Mouse (Mus musculus) mouse trophoblast stem cell (cell line): Measurements from ENCODE around the gene Zan.

Experiments
- in situ Hi-C, 2 experiments: fragments of 300-500 bp; cut with MseI, MboI; formaldehyde crosslinking; loops; 2 replicates in 1 of 2; 3 replicates in 1 of 2; pipeline ENCODE4 v1.15.1; 2025

The Zan gene

DNA sequence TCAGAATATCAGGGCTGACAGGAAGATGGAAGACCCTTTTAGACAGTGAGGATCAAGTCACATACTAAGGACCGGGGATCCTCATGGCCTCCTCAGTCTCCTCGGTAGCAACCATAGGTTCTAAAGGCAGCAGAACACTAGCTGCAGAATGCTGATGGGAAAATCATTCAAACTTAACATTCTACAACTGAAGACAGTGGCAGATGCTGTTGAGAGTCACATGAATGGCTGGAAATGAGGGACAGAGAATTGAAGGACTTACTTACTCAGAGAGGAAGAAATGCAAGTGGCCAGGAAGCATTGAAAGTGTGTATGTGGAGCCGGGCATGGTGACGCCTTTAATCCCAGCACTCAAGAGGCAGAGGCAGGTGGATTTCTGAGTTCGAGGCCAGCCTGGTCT lies at the start of gene Zan:
Gene Zan, minus strand, starts transcription at position 101 of the 400 bp plus-strand sequence.
- in situ Hi-C loops = no loop called here

- in situ Hi-C loops = no loop called here
These were observed 49.5 kb upstream of the Zan start for GRCm38 (mm10) chr5:137526192-137526936.

GRCm38 (mm10) chr5:137525511-137525910 lies 48.6 kb upstream of the Zan start:
- in situ Hi-C loops = no loop called here

GRCm38 (mm10) chr5:137524671-137525070 lies 47.8 kb upstream of the Zan start:
- in situ Hi-C loops = no loop called here

- in situ Hi-C loops = no loop called here
These were observed 47.3 kb upstream of the Zan start for GRCm38 (mm10) chr5:137524251-137524515.

GRCm38 (mm10) chr5:137523396-137524250 lies 46.8 kb upstream of the Zan start:
- in situ Hi-C loops = no loop called here

GRCm38 (mm10) chr5:137522711-137523110 lies 45.8 kb upstream of the Zan start:
- in situ Hi-C loops = no loop called here

GRCm38 (mm10) chr5:137521861-137522260 lies 45.0 kb upstream of the Zan start:
- in situ Hi-C loops = no loop called here

DNA sequence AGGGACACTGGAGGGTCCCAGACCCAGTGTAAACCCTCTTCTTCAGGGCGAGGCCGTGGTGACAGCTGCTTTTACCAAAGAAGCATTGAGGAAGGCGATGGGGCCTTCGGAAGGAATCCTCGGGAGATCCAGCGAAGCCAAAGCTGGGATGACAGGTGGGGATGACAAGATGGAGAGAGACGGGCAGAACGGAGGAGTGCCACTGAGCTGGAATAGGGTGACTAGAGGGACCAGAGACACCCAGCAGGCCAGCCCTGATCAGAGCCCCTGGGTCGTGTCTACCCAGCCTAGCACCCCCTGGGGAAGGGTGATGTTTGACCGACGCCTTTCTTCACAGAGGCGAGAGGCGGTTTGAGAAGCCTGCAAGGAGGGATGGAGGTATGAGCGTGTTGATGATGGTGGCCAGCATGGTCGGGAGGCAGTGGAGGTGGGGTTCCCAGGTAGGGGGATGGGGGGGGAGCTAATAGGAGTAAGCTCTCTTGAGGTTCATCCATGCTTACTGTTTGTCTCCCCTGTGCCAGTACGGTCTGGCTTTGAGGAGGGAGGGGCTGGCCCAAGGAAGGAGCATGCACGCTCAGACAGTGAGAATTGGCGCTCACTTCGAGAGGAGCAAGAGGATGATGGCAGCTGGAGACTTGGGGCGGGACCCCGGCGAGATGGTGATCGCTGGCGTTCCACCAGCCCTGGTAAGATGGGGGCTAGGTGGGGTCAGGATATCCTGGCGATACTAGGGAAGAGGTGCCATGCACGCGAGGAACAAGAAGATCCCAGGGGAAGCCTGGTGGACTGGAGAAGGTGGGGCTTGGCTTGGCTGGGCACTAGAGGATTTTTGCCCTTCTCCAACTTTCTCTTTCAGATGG lies 43.1 kb upstream of the Zan start:
- in situ Hi-C loops = no loop called here

- in situ Hi-C loops = no loop called here
These were observed 41.6 kb upstream of the Zan start, which contains the start of gene Gigyf1 for GRCm38 (mm10) chr5:137518436-137518835. Gigyf1 (plus strand) TSS chr5:137518548.

GRCm38 (mm10) chr5:137514811-137515210 lies 37.9 kb upstream of the Zan start:
- in situ Hi-C loops = no loop called here

DNA sequence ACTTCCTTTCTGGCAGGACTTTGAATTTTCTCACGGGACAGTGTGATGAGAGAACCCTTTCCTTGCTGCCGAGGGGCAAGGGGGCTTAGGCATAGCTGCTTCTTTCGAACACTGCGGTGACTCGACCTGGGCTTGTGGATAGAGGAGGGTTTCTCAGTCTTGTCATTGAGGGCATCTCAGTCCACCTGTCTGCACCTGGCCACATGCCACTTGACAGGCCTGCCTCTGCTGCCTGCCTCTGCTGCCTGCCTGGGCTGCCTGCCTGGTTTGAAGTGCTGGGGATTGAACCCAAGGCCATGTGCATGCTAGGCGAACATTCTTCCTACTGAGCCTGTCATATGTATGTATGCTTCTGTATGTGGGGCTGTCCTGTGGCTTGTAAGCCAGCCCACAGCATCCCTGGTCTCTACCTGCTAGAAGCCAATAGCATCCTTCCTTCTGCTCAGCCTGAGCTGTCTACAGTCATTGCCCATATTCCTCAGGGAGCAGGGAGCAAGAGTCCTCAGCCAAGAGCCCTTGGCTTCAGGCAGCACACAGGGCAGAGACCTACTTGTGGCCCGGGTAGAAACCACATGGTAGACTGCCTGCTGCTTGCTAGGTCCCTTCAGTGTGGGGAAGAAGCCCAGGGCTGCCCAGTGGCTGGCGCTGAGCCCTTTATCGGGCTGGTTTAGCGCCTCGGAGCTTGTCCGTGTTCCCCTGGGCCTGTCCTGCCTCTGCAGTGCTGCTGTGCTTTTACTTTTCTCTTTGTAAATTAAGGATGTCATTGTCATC lies 37.3 kb upstream of the Zan start:
- in situ Hi-C loops = no loop called here

DNA sequence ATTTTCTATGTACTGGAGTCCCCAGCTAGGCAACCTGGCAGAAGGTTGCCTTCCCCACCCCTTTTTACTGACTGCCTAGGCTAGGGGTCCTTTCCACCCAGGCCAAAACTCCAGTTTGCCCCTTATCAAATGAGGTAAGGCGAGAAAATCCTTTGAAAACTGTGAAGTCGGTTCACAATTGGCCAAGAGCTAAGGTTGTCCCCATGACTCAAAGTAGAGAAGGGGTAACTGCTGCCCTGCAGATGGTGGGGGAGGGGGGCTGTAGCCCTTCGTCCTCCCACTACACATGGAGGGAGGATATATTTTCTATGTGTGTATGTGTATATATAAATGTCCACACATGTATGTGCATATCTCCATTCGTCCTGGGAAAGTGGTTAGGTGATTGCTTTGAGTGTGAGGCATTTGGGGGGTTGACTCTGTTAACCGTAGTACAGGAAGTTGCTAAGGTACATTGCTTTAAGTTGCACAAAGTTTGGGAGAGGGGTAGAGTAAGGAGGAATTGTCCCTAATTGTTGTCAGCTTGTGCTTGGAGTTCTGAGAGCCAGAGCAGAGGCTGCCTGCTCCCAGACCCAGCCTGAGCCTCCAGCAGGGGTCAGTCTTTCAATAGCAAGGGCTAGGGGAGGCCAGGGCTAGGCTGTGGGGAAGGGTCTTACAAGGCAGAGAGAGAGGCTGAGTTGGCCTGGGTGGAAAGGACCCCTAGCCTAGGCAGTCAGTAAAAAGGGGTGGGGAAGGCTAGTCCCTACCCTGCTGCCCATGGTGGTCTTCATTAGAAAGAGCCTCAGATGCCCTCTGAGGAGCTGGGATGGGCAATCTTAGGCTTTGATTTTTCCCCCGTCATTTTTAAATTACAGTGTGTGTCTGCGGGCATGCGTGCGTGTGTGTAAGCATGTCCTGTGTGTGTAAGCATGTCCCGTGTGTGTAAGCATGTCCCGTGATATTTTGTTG lies 36.3 kb upstream of the Zan start:
- in situ Hi-C loops = no loop called here

DNA sequence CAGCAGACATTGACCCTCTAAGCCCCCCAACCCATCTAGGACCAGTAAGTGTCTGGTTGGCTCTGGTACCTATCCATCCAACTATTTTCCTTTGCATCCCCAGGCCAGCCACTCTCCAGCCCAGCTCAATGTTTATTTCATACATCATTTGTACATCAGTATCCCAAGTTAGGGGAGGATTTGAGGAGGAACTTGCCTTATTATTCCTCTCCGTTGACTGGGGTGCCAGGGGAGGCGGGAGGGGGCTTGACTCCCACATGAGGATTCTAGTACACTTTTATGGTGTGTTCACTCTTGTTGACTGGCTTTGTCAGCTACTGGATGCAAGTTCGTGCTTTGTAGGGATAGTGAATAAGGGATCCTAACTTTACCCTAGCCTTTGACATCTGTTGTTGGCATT lies 34.8 kb upstream of the Zan start:
- in situ Hi-C loops = no loop called here

DNA sequence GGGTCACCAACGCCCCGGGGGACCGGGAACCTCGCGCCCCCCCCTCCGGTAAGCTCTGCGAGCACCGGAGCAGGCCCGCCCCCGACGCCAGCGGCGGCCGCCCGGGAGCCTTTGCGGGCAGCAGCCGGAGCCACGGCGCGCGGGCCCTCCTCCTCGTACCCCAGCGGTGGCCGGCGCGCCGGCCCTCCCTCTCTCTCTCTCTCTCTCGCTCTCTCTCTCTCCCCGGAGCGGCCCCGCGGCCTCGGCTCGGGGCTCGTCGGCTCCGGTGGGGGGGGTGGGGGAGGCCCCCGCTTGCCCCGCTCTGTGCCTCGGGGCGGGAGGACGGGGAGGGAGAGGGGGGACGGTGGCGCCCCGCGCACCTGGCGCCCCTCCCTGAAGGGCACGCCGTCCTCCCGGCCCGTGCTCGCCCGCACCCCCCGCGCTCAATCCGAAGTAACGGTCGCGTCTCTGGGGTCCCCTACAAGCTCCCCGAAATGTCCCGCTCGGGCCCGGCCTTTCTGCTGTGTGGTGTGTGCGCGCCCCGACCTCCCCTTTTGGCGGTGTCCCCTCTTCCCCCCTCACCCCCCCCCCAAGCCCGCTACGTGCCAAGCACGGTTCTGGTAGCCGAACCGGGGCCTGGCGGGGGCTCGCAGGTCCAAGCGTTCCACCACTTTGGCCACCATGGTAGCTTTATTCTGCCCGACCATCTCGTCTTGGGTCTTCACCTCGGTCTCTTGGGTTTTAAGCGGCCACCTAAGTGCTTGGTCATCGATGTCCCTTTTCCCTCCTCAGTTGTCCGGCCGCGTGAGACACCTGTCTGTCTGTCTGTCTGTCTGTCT lies 33.9 kb upstream of the Zan start:
- in situ Hi-C loops = no loop called here

GRCm38 (mm10) chr5:137510014-137510501 lies 33.2 kb upstream of the Zan start:
- in situ Hi-C loops = no loop called here

DNA sequence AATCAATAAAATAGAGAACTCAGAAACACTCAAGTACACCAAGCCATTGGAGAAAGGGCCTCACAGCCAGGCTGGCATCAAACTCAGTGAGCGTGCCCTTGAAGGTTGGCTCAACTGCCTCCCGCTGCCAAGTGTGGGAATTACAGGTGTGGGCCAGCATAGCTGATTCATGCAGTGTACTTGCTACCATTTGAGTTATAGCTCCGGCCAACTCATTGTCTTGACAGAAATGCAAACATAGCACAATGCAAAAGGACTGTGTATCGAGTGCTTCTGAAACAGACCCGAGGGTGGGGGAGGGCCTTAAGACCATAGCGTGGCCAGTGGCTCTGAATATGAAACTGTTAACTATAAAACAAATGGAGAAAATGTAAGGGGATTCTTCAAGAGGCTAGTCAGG lies 27.2 kb upstream of the Zan start:
- in situ Hi-C loops = no loop called here

GRCm38 (mm10) chr5:137502667-137503110 lies 25.8 kb upstream of the Zan start:
- in situ Hi-C loops = no loop called here
